20 mouse cellular contexts compared by ENCODE assay signal in the genomic region with DNA sequence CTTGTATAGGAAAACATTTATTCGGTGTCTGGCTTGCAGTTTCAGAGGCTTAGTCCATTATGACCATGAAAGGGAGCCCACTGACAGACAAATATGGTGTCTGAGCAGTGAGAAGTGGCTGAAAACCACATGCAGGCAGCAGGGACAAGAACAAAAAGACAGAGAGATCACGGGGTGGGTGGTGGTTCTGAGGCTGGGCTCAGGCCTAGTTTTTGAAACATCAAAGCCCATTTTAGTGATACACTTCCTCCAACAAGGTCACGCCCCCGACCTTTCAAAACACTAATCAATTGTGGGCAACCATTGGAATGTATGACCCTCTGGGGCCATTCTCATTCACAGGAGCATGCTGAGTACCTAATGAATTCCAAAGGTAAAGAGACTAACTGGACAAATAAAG.
DNase-seq lines count a peak whose midpoint lies in the region; ATAC-seq lines count a peak whose summit lies in the region.
"Had no signal": no experiment of that assay in that cellular context is flagged by ENCODE, and none has a peak within 500 bp of the region (broad histone marks: within the 10 kb centered on the region; RNA-seq: fewer than 3 reads in every experiment).

No protein-coding gene starts in this region.

- H3K4me3 ChIP-seq in forebrain, embryonic 11.5 days (ENCODE audit: low read depth, low read length): no peak overlapping the region
- no peak overlapping the region for H3K4me3 ChIP-seq in forebrain, embryonic 14.5 days (ENCODE audit: low read depth, low read length)
- no peak overlapping the region for H3K4me3 ChIP-seq in neural tube, embryonic 15.5 days (replicated peaks)
- H3K4me3 ChIP-seq: hindbrain, embryonic 15.5 days; lung, embryonic 15.5 days; neural tube, embryonic 12.5 days had no signal

- 2% methylated on average over 4 of the region's 4 CpGs for WGBS in forebrain, embryonic 11.5 days
- 5% methylated on average over 4 of the region's 4 CpGs for WGBS in forebrain, embryonic 14.5 days
- 9% methylated on average over 4 of the region's 4 CpGs for WGBS in neural tube, embryonic 15.5 days

- no peaks in the 10 kb centered on the region for H3K27me3 ChIP-seq in forebrain, embryonic 11.5 days (ENCODE audit: control insufficient read depth, insufficient read depth, low read length)
- no peaks in the 10 kb centered on the region for H3K27me3 ChIP-seq in forebrain, embryonic 14.5 days (replicated peaks; ENCODE audit: control insufficient read depth, insufficient read depth, low read length)
- H3K27me3 ChIP-seq in neural tube, embryonic 15.5 days (replicated peaks): no peaks in the 10 kb centered on the region
- H3K27me3 ChIP-seq: hindbrain, embryonic 15.5 days; lung, embryonic 15.5 days; neural tube, embryonic 12.5 days had no signal

- ATAC-seq in forebrain, embryonic 11.5 days (replicated peaks; ENCODE audit: low FRiP score): peak; percentile 77
- ATAC-seq in forebrain, embryonic 14.5 days: no peak
- no peak for ATAC-seq in neural tube, embryonic 15.5 days (ENCODE audit: low FRiP score)

- H3K4me2 ChIP-seq in forebrain, embryonic 11.5 days (ENCODE audit: low read depth, low read length, severe bottlenecking): no peak overlapping the region
- no peak overlapping the region for H3K4me2 ChIP-seq in forebrain, embryonic 14.5 days (ENCODE audit: low read length)
- H3K4me2 ChIP-seq in neural tube, embryonic 15.5 days: no peak overlapping the region
- H3K4me2 ChIP-seq: heart, embryonic 11.5 days; hindbrain, embryonic 15.5 days; liver, embryonic 11.5 days; lung, embryonic 15.5 days; neural tube, embryonic 12.5 days had no signal

- DNase-seq in forebrain, embryonic 11.5 days (ENCODE audit: low spot score): peak; percentile 57
- no peak for DNase-seq in forebrain, embryonic 14.5 days (ENCODE audit: low spot score)
- peak; percentile 47 for DNase-seq in neural tube, embryonic 10.5 days (ENCODE audit: extremely low spot score, low spot score)
- peak; percentile 73 for DNase-seq in embryo, embryonic 9.5 days (ENCODE audit: extremely low spot score)
- no peak for DNase-seq in lung, postnatal 14 days
- DNase-seq in layer of hippocampus, adult 8-10 months (ENCODE audit: low spot score in 2 of 2): no peak
- no peak for DNase-seq in kidney, adult 9 months
- DNase-seq: cerebellum, adult 9-10 months; gastrocnemius, postnatal 36 days; heart, postnatal 14 days; kidney, adult 11 months; kidney, postnatal 25 days; right cerebral cortex, postnatal 25 days; thymus, postnatal 36 days had no signal

- no peaks in the 10 kb centered on the region; the same call in 1 of the 2 replicates for H3K4me1 ChIP-seq in forebrain, embryonic 11.5 days (replicated peaks; ENCODE audit: control insufficient read depth, insufficient read depth, low read length)
- H3K4me1 ChIP-seq in forebrain, embryonic 14.5 days (ENCODE audit: control insufficient read depth, insufficient read depth, low read length): no peaks in the 10 kb centered on the region
- H3K4me1 ChIP-seq in neural tube, embryonic 15.5 days: no peaks in the 10 kb centered on the region
- H3K4me1 ChIP-seq: hindbrain, embryonic 15.5 days; neural tube, embryonic 12.5 days had no signal

- no peaks in the 10 kb centered on the region for H3K36me3 ChIP-seq in forebrain, embryonic 11.5 days (ENCODE audit: control insufficient read depth, insufficient read depth, low read length)
- H3K36me3 ChIP-seq in forebrain, embryonic 14.5 days (ENCODE audit: control insufficient read depth, insufficient read depth, low read length): no peaks in the 10 kb centered on the region
- no peaks in the 10 kb centered on the region for H3K36me3 ChIP-seq in neural tube, embryonic 15.5 days
- H3K36me3 ChIP-seq: hindbrain, embryonic 15.5 days; lung, embryonic 15.5 days; neural tube, embryonic 12.5 days had no signal

- no peaks in the 10 kb centered on the region for H3K9me3 ChIP-seq in forebrain, embryonic 11.5 days (ENCODE audit: control insufficient read depth, low read length)
- no peaks in the 10 kb centered on the region for H3K9me3 ChIP-seq in forebrain, embryonic 14.5 days (replicated peaks; ENCODE audit: control insufficient read depth, low read length)
- no peaks in the 10 kb centered on the region for H3K9me3 ChIP-seq in neural tube, embryonic 15.5 days (replicated peaks)
- H3K9me3 ChIP-seq: lung, embryonic 15.5 days; neural tube, embryonic 12.5 days had no signal

- H3K27ac ChIP-seq in forebrain, embryonic 11.5 days (ENCODE audit: low read depth, low read length): no peak overlapping the region
- no peak overlapping the region for H3K27ac ChIP-seq in forebrain, embryonic 14.5 days (ENCODE audit: low read depth, low read length)
- no peak overlapping the region for H3K27ac ChIP-seq in neural tube, embryonic 15.5 days (replicated peaks)
- H3K27ac ChIP-seq: hindbrain, embryonic 15.5 days; lung, embryonic 15.5 days; neural tube, embryonic 12.5 days had no signal

- H3K9ac ChIP-seq in forebrain, embryonic 11.5 days (ENCODE audit: low read length): no peak overlapping the region
- H3K9ac ChIP-seq in forebrain, embryonic 14.5 days (ENCODE audit: low read length): no peak overlapping the region
- H3K9ac ChIP-seq in neural tube, embryonic 15.5 days (replicated peaks): no peak overlapping the region
- H3K9ac ChIP-seq: hindbrain, embryonic 15.5 days; lung, embryonic 15.5 days; neural tube, embryonic 12.5 days had no signal

Comparison
In these comparisons a context has a peak if more than half of its experiments do, and no peak if none do; other contexts are left out.
1. DNase-seq: peak in forebrain, embryonic 11.5 days (single experiment), neural tube, embryonic 10.5 days (single experiment) and embryo, embryonic 9.5 days (single experiment); none in forebrain, embryonic 14.5 days (single experiment), lung, postnatal 14 days (single experiment), layer of hippocampus, adult 8-10 months (0 of 2) and kidney, adult 9 months (single experiment).